Mouse (Mus musculus) heart, postnatal 14 days (tissue): ENCODE data around the gene 1810013L24Rik. TPM values are rescaled to one million over a fixed set of nuclear protein-coding genes. Genes with fewer than 3 reads are reported as not detected.
"Not testable (repeated sequence)": the region's sequence is repeated elsewhere in the genome, so short reads cannot be mapped to it uniquely, and the experiment has no call there.

Source experiments
- DNase-seq, 2 experiments: peaks; one replicate each; pipeline ENCODE4 v3.0.0; 2021 to 2022
- intact Hi-C: fragments of 180-260 bp; cut with DNase I; formaldehyde crosslinking; loops from one replicate; pipeline ENCODE4 v1.15.1; 2025
- total RNA-seq, 2 experiments: library from RNA; stranded (reverse); gene quantifications; 2 replicates each; pipeline ENCODE4 v1.2.3; 2021

Gene 1810013L24Rik
- total RNA-seq, 2 experiments from 2014 or later, result 111 to 112 TPM

- intact Hi-C loops, result no loop called here
- no peak for DNase-seq
These were observed 42.6 kb downstream of the 1810013L24Rik start for GRCm38 (mm10) chr16:8872486-8872885.

GRCm38 (mm10) chr16:8880076-8880475 lies 50.2 kb downstream of the 1810013L24Rik start:
- intact Hi-C loops, result loop anchor here (5.0 kb wide), 2 partner anchors 127 to 1192 kb away; no protein-coding TSS in a partner anchor
- DNase-seq, result no peak

- intact Hi-C loops, result loop anchor here (2.0 to 5.0 kb wide), 3 partner anchors 124 to 1189 kb away; partner anchors contain the start of gene Grin2a
- DNase-seq, result peak; percentile 82 to 86
These were observed 53.9 kb downstream of the 1810013L24Rik start for GRCm38 (mm10) chr16:8883674-8884241.

GRCm38 (mm10) chr16:8894214-8894613 lies 64.3 kb downstream of the 1810013L24Rik start:
- DNase-seq, result not testable (repeated sequence)
- intact Hi-C loops, result loop anchor here (1.0 kb wide), 1 partner anchor 21 kb away; no protein-coding TSS in a partner anchor

- intact Hi-C loops, result no loop called here
- no peak for DNase-seq
These were observed 65.4 kb downstream of the 1810013L24Rik start for GRCm38 (mm10) chr16:8895301-8895700.

- DNase-seq, intact Hi-C loops: not testable (repeated sequence)
These were observed 76.2 kb downstream of the 1810013L24Rik start for GRCm38 (mm10) chr16:8906115-8906514.

Other genes starting within 250 kb of the 1810013L24Rik start
- 10 to 100 TPM; 30.0 to 32.2 TPM for gene Pmm2, start 192.4 kb upstream of the 1810013L24Rik start, total RNA-seq
- 10 to 100 TPM; 15.5 to 15.6 TPM for gene Tmem186, start 192.4 kb upstream of the 1810013L24Rik start, total RNA-seq
- 10 to 100 TPM; 23.7 to 24.9 TPM for gene Carhsp1, start 157.9 kb upstream of the 1810013L24Rik start, total RNA-seq
- not detected for gene Gm5767, start 149.3 kb upstream of the 1810013L24Rik start, total RNA-seq
- 10 to 100 TPM; 61.9 to 65.0 TPM for gene Usp7, start 37.8 kb upstream of the 1810013L24Rik start, total RNA-seq